Mouse (Mus musculus) liver, adult 2 months (tissue): ENCODE data around the gene Alg11.

Experiments
- CTCF ChIP-seq: fragments of 200-500 bp; IDR thresholded peaks from 2 replicates; pipeline ENCODE4 v1.5.1; 2011; ENCODE audit warnings: low read depth, low read length, control low read depth
- POLR2A ChIP-seq: fragments of 200-500 bp; IDR thresholded peaks from 2 replicates; pipeline ENCODE4 v1.6.1; 2011; ENCODE audit warnings: low read length, control low read depth; ENCODE audit not compliant: insufficient read depth; ENCODE audit errors: extremely low read depth

GRCm38 (mm10) chr8:22022244-22022643 is 38.3 kb upstream of the Alg11 start:
- no peak for TF ChIP-seq CTCF
- no peak for TF ChIP-seq POLR2A
